Mouse (Mus musculus) adrenal gland, adult (tissue): Measurements from ENCODE around the gene Sh3bp2.
"Not testable (repeated sequence)": the region's sequence is repeated elsewhere in the genome, so short reads cannot be mapped to it uniquely, and the experiment has no call there.

Experiments used
- DNase-seq, 2 experiments: peaks; one replicate each; pipeline ENCODE4 v3.0.0; 2022 to 2023; ENCODE audit warnings: low spot score in 1 of 2; ENCODE audit not compliant: inconsistent age in 2 of 2

Gene Sh3bp2

GRCm38 (mm10) chr5:34565545-34566283 lies 40.1 kb downstream of the Sh3bp2 start:
- peak in 1 of 2 experiments; percentile 68 for DNase-seq

- DNase-seq = no peak
These were observed 45.9 kb downstream of the Sh3bp2 start for GRCm38 (mm10) chr5:34571551-34571950.

GRCm38 (mm10) chr5:34572568-34572967 lies 46.9 kb downstream of the Sh3bp2 start:
- DNase-seq = not testable (repeated sequence)

GRCm38 (mm10) chr5:34573268-34574221 lies 47.9 kb downstream of the Sh3bp2 start, which contains the start of gene Add1:
Add1 (plus strand) TSS chr5:34573664.
- peak; percentile 99 for DNase-seq

- peak in 1 of 2 experiments; percentile 69 for DNase-seq
These were observed 49.1 kb downstream of the Sh3bp2 start for GRCm38 (mm10) chr5:34574721-34575120.

- no peak for DNase-seq
These were observed 50.6 kb downstream of the Sh3bp2 start for GRCm38 (mm10) chr5:34576286-34576685.

GRCm38 (mm10) chr5:34578038-34578655 lies 52.5 kb downstream of the Sh3bp2 start:
- no peak for DNase-seq

GRCm38 (mm10) chr5:34579377-34579776 lies 53.7 kb downstream of the Sh3bp2 start:
- no peak for DNase-seq

GRCm38 (mm10) chr5:34581671-34582313 lies 56.2 kb downstream of the Sh3bp2 start:
- DNase-seq = peak; percentile 69 to 87

GRCm38 (mm10) chr5:34582314-34582675 lies 56.7 kb downstream of the Sh3bp2 start:
- peak in 1 of 2 experiments; percentile 56 for DNase-seq

- no peak for DNase-seq
These were observed 59.6 kb downstream of the Sh3bp2 start for GRCm38 (mm10) chr5:34585216-34585615.

- DNase-seq = no peak
These were observed 62.2 kb downstream of the Sh3bp2 start for GRCm38 (mm10) chr5:34587881-34588280.

- DNase-seq = no peak
These were observed 64.4 kb downstream of the Sh3bp2 start for GRCm38 (mm10) chr5:34590059-34590458.

- no peak for DNase-seq
These were observed 65.1 kb downstream of the Sh3bp2 start for GRCm38 (mm10) chr5:34590702-34591101.

- DNase-seq = no peak
These were observed 65.9 kb downstream of the Sh3bp2 start for GRCm38 (mm10) chr5:34591388-34592004.

- DNase-seq = not testable (repeated sequence)
These were observed 66.6 kb downstream of the Sh3bp2 start for GRCm38 (mm10) chr5:34592224-34592623.

- no peak for DNase-seq
These were observed 67.0 kb downstream of the Sh3bp2 start for GRCm38 (mm10) chr5:34592666-34593065.

- no peak for DNase-seq
These were observed 67.6 kb downstream of the Sh3bp2 start for GRCm38 (mm10) chr5:34593202-34593727.

GRCm38 (mm10) chr5:34604576-34604975 lies 78.9 kb downstream of the Sh3bp2 start:
- no peak for DNase-seq
